Mouse (Mus musculus): ENCODE measurements at regions not wholly inside any gene's neighbourhood (a gene's known extent, or its start where the extent isn't known, plus 50 kb on each side); places are given as distances from the start of the nearest gene placed in this dataset.
"Not testable (repeated sequence)": the region's sequence is repeated elsewhere in the genome, so short reads cannot be mapped to it uniquely, and the experiment has no call there.

- in situ Hi-C loops (cut with MboI, MseI), result no loop called here
Measured at GRCm38 (mm10) chr13:31050160-31050788, 76.3 kb downstream of the Gm5447 start.

GRCm38 (mm10) chr13:31051586-31051985, 77.6 kb downstream of the Gm5447 start:
- in situ Hi-C loops (cut with MboI, MseI), result not testable (repeated sequence)

GRCm38 (mm10) chr13:31054356-31054755, 80.4 kb downstream of the Gm5447 start:
- in situ Hi-C loops (cut with MboI, MseI), result no loop called here

GRCm38 (mm10) chr13:31055376-31056083, 81.5 kb downstream of the Gm5447 start:
- in situ Hi-C loops (cut with MboI, MseI), result no loop called here

GRCm38 (mm10) chr13:31056154-31056871, 82.3 kb downstream of the Gm5447 start:
- in situ Hi-C loops (cut with MboI, MseI), result no loop called here

- in situ Hi-C loops (cut with MboI, MseI), result no loop called here
Measured at GRCm38 (mm10) chr13:31060916-31061431, 87.0 kb downstream of the Gm5447 start.

GRCm38 (mm10) chr13:31068343-31068742, 94.3 kb downstream of the Gm5447 start:
- in situ Hi-C loops (cut with MboI, MseI), result no loop called here

GRCm38 (mm10) chr13:31076541-31076940, 102.5 kb downstream of the Gm5447 start:
- in situ Hi-C loops (cut with MboI, MseI), result no loop called here

GRCm38 (mm10) chr13:31078751-31079150, 104.7 kb downstream of the Gm5447 start:
- in situ Hi-C loops (cut with MboI, MseI), result no loop called here

GRCm38 (mm10) chr13:31080215-31080614, 106.2 kb downstream of the Gm5447 start:
- in situ Hi-C loops (cut with MboI, MseI), result loop anchor here (5.0 to 10.0 kb wide), 2 partner anchors 265 to 537 kb away; no protein-coding TSS in a partner anchor

GRCm38 (mm10) chr13:31082448-31083140, 108.6 kb downstream of the Gm5447 start:
- in situ Hi-C loops (cut with MboI, MseI), result loop anchor here (5.0 to 10.0 kb wide), 2 partner anchors 262 to 535 kb away; no protein-coding TSS in a partner anchor

- in situ Hi-C loops (cut with MboI, MseI), result no loop called here
Measured at GRCm38 (mm10) chr13:31101051-31101450, 127.0 kb downstream of the Gm5447 start.

GRCm38 (mm10) chr13:31107434-31107833, 133.4 kb downstream of the Gm5447 start:
- in situ Hi-C loops (cut with MboI, MseI), result no loop called here

- in situ Hi-C loops (cut with MboI, MseI), result no loop called here
Measured at GRCm38 (mm10) chr13:31109231-31109630, 135.2 kb downstream of the Gm5447 start.

- in situ Hi-C loops (cut with MboI, MseI), result no loop called here
Measured at GRCm38 (mm10) chr13:31122689-31123088, 148.7 kb downstream of the Gm5447 start.

- in situ Hi-C loops (cut with MboI, MseI), result no loop called here
Measured at GRCm38 (mm10) chr13:31124547-31125216, 150.7 kb downstream of the Gm5447 start.

GRCm38 (mm10) chr13:31132501-31132900, 158.5 kb downstream of the Gm5447 start:
- in situ Hi-C loops (cut with MboI, MseI), result no loop called here

- in situ Hi-C loops (cut with MboI, MseI), result no loop called here
Measured at GRCm38 (mm10) chr13:31139686-31140085, 165.7 kb downstream of the Gm5447 start.

- in situ Hi-C loops (cut with MboI, MseI), result no loop called here
Measured at GRCm38 (mm10) chr13:31147323-31147722, 173.3 kb downstream of the Gm5447 start.

GRCm38 (mm10) chr13:31154066-31154465, 180.1 kb downstream of the Gm5447 start:
- in situ Hi-C loops (cut with MboI, MseI), result no loop called here

GRCm38 (mm10) chr13:31163878-31164495, 190.0 kb downstream of the Gm5447 start:
- in situ Hi-C loops (cut with MboI, MseI), result no loop called here
